Mouse (Mus musculus) brain, embryonic 14.5 days (tissue): ENCODE measurements at regions not wholly inside any gene's neighbourhood (a gene's known extent, or its start where the extent isn't known, plus 50 kb on each side); places are given as distances from the start of the nearest gene placed in this dataset.

Source experiments
- DNase-seq: peaks from one replicate; pipeline ENCODE4 v3.0.0-alpha.2; 2011; ENCODE audit warnings: low read depth
- CTCF ChIP-seq: fragments of 200-500 bp; IDR thresholded peaks from 2 replicates; pipeline ENCODE4 v1.5.1; 2012; ENCODE audit warnings: inconsistent platforms, mild to moderate bottlenecking, moderate library complexity, borderline replicate concordance; ENCODE audit not compliant: insufficient read depth, insufficient read length; ENCODE audit errors: extremely low read depth
- POLR2A ChIP-seq: fragments of 200-500 bp; IDR thresholded peaks from 2 replicates; pipeline ENCODE4 v1.6.1; 2012; ENCODE audit warnings: mild to moderate bottlenecking, inconsistent platforms, borderline replicate concordance; ENCODE audit not compliant: poor library complexity, insufficient read depth, insufficient read length, severe bottlenecking; ENCODE audit errors: extremely low read depth

- TF ChIP-seq CTCF = no peak
- TF ChIP-seq POLR2A = no peak
- peak; percentile 74 for DNase-seq
Observed at GRCm38 (mm10) chr2:179390924-179391461, 51.2 kb upstream of the Cdh4 start.
